Mouse (Mus musculus) layer of hippocampus, adult 9-11 months (tissue): ENCODE measurements at regions not wholly inside any gene's neighbourhood (a gene's known extent, or its start where the extent isn't known, plus 50 kb on each side); places are given as distances from the start of the nearest gene placed in this dataset.

Experiments
- DNase-seq: peaks from one replicate; pipeline ENCODE4 v3.0.0; 2022

- DNase-seq = no peak
These were observed 148.1 kb upstream of the Ncam1 start for GRCm38 (mm10) chr9:49946857-49947256.

GRCm38 (mm10) chr9:49935555-49936376 is 137.0 kb upstream of the Ncam1 start:
- DNase-seq = peak; percentile 31

- DNase-seq = peak; percentile 23
These were observed 129.4 kb upstream of the Ncam1 start for GRCm38 (mm10) chr9:49928041-49928656.

- no peak for DNase-seq
These were observed 128.6 kb upstream of the Ncam1 start for GRCm38 (mm10) chr9:49927281-49927680.

GRCm38 (mm10) chr9:49925796-49926195 is 127.1 kb upstream of the Ncam1 start:
- no peak for DNase-seq

GRCm38 (mm10) chr9:49923981-49924501 is 125.3 kb upstream of the Ncam1 start:
- DNase-seq = no peak

- peak; percentile 9 for DNase-seq
These were observed 124.0 kb upstream of the Ncam1 start for GRCm38 (mm10) chr9:49922770-49923169.

- no peak for DNase-seq
These were observed 123.4 kb upstream of the Ncam1 start for GRCm38 (mm10) chr9:49922162-49922561.

- DNase-seq = no peak
These were observed 122.6 kb upstream of the Ncam1 start for GRCm38 (mm10) chr9:49921306-49921705.

- DNase-seq = peak; percentile 88
These were observed 116.5 kb upstream of the Ncam1 start for GRCm38 (mm10) chr9:49915046-49915719.

GRCm38 (mm10) chr9:49913677-49914076 is 115.0 kb upstream of the Ncam1 start:
- no peak for DNase-seq

GRCm38 (mm10) chr9:49912306-49912705 is 113.6 kb upstream of the Ncam1 start:
- no peak for DNase-seq

- DNase-seq = no peak
These were observed 107.6 kb upstream of the Ncam1 start for GRCm38 (mm10) chr9:49906306-49906705.

GRCm38 (mm10) chr9:49905703-49906102 is 107.0 kb upstream of the Ncam1 start:
- no peak for DNase-seq

GRCm38 (mm10) chr9:49898947-49899346 is 100.2 kb upstream of the Ncam1 start:
- DNase-seq = peak; percentile 54

GRCm38 (mm10) chr9:49884516-49885343 is 86.0 kb upstream of the Ncam1 start:
- DNase-seq = no peak

GRCm38 (mm10) chr9:49879361-49880128 is 80.8 kb upstream of the Ncam1 start:
- DNase-seq = no peak

GRCm38 (mm10) chr9:49874881-49875280 is 76.2 kb upstream of the Ncam1 start:
- DNase-seq = no peak

GRCm38 (mm10) chr9:49873550-49873949 is 74.8 kb upstream of the Ncam1 start:
- DNase-seq = peak; percentile 91

- DNase-seq = peak; percentile 72
These were observed 52.8 kb upstream of the Ncam1 start for GRCm38 (mm10) chr9:49851522-49851921.

- DNase-seq = no peak
These were observed 50.7 kb upstream of the Ncam1 start for GRCm38 (mm10) chr9:49849442-49849841.

GRCm38 (mm10) chr9:49848943-49849342 is 50.2 kb upstream of the Ncam1 start:
- no peak for DNase-seq
